Mouse (Mus musculus) right cerebral cortex, adult 2 months (tissue): ENCODE results near the gene Ppm1h.

Experiments
- DNase-seq, 2 experiments: peaks; one replicate each; pipeline ENCODE4 v3.0.0; 2021 to 2022; ENCODE audit warnings: low spot score in 2 of 2

Ppm1h gene

DNA sequence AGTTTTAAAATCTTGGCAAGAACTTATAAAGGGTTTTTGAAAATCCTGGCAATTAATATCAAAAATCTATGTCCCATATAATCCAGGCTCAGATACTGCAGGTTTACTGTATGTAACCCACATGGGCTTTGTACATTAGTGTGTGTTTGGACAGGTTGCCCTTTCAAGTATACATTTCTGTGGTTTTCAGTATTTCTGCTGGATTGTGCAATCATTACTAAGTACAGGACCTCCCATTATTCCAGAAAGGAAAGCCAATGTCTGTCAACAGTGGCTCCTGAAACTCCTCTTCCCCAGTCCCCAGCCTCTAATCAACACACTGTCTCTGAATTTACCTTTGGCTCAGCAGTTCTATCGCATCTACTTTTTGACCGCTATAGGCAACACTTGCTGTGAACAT lies 66.4 kb downstream of the Ppm1h start:
- no peak for DNase-seq

DNA sequence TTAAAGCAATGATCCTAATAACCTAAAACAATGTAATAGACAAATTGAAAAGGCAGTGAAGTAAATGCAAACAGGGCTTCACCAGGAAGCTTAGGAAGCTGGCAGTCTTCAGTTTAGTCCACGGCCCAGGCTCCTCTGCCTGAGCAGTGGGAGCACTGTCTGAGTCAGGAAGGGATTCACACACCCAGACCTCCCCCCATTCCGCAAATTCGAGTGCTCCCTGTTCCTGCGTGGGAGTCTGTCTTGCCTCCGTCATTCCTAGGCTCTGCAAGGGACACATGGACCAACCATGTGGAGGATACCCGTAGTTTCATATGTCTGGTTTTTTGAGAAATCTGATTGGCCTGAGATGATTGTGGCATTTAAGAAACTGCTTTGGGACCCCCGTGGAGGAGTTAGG lies 67.6 kb downstream of the Ppm1h start:
- DNase-seq, result no peak

DNA sequence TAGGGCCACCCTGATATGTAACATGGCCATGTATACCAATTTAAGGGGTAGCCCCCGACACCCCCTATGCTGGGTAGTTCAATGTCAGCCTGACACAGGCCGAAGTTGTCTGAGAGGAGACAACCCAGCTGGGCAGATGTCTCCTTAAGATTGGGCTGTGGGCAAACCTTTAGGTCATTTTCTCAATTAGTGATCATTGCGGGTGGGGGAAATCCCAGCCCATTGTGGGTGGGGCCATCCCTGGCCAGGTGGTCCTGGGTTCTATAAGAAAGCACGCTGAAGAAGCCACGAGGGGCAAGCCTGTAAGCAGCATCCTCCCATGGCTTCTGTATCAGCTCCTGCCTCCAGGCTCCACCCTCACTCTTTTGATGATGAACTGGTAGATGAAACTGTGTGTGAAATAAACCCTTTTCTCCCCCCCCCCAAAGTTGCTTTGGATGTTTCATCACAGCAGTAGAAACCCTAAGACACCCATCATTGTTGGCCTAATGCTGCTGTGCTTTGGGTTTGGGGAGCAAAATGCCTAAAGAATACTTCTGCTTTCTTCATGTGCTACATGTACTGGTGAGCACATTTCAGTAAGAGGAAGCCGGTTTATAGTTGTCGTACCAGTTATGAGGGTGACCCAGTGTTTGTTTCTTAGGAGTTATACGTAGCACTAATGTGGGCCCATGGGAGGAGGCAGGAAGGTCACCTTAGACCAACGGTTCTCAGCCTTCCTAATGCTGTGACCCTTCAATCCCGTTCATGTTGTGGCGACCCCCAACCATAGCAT lies 68.8 kb downstream of the Ppm1h start:
- no peak for DNase-seq

GRCm38 (mm10) chr10:122748361-122748951 lies 69.9 kb downstream of the Ppm1h start:
- DNase-seq, result no peak

DNA sequence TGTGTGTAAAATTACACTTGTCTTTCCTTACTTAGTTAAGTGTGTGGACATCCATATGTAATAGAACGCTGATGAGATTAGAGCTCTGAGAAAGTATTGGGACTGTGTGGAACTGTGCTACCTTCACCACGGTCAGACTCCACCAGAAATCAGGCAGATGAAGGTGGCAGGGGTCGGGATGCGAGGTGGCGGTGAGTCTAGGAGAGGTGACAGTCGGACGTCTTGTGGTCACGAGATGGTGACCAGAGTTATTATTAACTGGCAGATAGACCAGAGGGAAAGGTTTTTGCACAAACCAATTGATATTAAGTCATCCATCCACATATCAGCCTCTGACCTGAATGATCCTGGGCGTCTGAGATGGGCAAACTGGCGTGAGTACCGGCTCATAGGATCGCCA lies 70.5 kb downstream of the Ppm1h start:
- no peak for DNase-seq

- no peak for DNase-seq
Observed at GRCm38 (mm10) chr10:122749876-122750275, 71.3 kb downstream of the Ppm1h start.

- DNase-seq, result no peak
Observed at GRCm38 (mm10) chr10:122752950-122753923, 74.7 kb downstream of the Ppm1h start.

- no peak for DNase-seq
Observed at GRCm38 (mm10) chr10:122753924-122754307, 75.4 kb downstream of the Ppm1h start.

- DNase-seq, result no peak
Observed at GRCm38 (mm10) chr10:122754967-122755366, 76.4 kb downstream of the Ppm1h start.

GRCm38 (mm10) chr10:122756879-122757530 lies 78.4 kb downstream of the Ppm1h start:
- DNase-seq, result no peak

- DNase-seq, result no peak
Observed at GRCm38 (mm10) chr10:122757727-122758126, 79.2 kb downstream of the Ppm1h start.

- no peak for DNase-seq
Observed at GRCm38 (mm10) chr10:122758346-122758745, 79.8 kb downstream of the Ppm1h start.

- DNase-seq, result no peak
Observed at GRCm38 (mm10) chr10:122759729-122760128, 81.2 kb downstream of the Ppm1h start.

- no peak for DNase-seq
Observed at GRCm38 (mm10) chr10:122760469-122761307, 82.1 kb downstream of the Ppm1h start.

GRCm38 (mm10) chr10:122762772-122763511 lies 84.4 kb downstream of the Ppm1h start:
- no peak for DNase-seq

DNA sequence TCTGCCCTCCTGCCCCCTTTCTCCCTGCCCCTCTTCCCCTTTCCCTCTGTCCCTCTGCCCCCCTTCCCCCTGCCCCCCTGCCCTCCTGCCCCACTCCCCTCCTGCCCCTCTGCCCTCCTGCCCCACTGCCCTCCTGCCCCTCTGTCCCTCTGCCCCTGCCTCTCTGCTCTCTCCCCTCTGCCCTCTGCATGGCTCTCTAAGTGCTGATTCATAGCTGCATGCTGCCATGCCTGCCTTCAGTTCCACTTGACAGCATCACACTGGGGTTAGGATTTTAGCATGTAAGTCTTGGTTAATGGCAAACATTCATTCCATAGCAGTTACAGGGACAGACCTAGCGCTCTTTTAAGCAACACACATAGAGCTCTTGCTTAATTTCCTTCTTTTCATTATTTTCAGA lies 85.0 kb downstream of the Ppm1h start:
- no peak for DNase-seq

- no peak for DNase-seq
Observed at GRCm38 (mm10) chr10:122764653-122765052, 86.1 kb downstream of the Ppm1h start.

DNA sequence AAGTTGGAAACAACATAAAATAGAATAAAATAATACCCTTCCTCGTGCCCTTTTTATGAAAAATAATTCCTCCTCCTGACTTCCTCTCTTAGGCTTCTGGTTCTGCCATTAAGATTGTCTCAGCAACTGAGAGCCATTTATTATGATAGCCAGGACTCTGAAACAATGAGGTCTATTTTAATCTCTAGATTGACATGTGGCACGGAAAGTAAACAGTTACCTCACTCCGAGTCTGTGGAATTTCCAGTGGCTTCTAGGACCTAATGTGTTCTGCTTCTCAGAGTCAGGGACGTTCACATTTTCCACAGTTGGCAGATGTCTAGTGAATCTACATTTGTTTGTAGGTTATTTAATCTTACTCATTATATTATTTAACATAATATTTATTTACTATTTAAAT lies 87.0 kb downstream of the Ppm1h start:
- DNase-seq, result no peak

DNA sequence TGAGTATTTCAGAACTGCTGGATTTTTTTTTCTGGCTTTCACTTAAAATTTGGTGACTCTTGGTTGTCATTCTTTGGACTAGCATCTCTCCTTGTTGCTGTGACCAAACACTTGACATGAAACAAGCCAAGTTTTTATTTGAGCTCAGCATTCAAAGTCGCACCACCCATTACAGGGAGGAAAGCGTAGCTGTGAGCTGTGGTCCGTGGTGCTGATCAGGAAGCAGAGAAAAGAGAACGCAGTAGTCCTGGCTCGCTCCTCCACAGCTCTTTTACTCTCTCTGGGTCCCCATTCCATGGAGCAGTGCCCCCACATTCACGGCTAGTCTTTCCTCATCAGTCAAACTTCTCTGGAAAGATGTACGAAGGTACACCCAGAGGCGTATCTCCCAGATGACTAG lies 87.4 kb downstream of the Ppm1h start:
- no peak for DNase-seq

GRCm38 (mm10) chr10:122768204-122768892 lies 89.8 kb downstream of the Ppm1h start:
- no peak for DNase-seq
